Mouse (Mus musculus): Measurements from ENCODE around the gene Efna3.
A peak's percentile ranks its signal among the peaks of the same experiment; 100 is the strongest.

Gene Efna3

DNA sequence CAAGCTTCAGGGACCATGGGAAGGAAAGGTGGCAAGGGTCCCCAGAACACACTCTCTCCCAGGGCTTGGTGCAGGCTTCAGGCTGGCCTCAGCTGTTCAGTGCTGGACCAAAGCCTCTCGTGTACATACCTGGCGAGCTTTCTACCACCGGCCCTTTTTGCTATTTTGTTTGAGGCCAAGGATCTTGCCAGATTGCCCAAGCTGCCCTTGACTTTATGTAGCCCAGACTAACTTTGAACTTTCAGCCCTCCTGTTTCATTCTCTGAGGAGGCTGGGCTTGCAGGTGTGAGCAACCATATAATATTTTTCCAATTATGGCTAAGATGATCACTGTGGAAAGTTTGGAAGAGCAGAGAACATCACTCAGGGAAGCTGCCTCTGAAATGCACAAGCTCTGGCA is 38.5 kb downstream of the Efna3 start:
- DNase-seq (ENCODE audit: low spot score in 2 of 2) = no peak

DNA sequence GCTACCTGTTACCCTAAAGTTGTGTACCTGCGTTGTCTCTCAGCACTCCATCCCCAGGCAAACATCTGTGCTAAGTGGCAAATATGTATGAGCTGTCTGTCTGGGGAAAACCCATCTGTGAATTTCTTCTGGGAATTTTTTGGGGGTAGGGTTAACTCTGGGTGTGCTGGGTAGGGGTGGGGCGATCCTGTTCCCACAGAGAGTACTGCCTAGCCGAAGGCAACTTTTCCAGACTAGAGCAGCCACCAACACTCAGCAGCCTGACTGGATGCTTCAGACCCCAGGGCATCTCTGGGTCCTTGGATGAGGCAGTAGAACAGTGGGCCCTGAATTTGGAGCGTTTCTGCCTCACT is 40.5 kb downstream of the Efna3 start:
- no peak for DNase-seq (ENCODE audit: low spot score in 2 of 2)

DNA sequence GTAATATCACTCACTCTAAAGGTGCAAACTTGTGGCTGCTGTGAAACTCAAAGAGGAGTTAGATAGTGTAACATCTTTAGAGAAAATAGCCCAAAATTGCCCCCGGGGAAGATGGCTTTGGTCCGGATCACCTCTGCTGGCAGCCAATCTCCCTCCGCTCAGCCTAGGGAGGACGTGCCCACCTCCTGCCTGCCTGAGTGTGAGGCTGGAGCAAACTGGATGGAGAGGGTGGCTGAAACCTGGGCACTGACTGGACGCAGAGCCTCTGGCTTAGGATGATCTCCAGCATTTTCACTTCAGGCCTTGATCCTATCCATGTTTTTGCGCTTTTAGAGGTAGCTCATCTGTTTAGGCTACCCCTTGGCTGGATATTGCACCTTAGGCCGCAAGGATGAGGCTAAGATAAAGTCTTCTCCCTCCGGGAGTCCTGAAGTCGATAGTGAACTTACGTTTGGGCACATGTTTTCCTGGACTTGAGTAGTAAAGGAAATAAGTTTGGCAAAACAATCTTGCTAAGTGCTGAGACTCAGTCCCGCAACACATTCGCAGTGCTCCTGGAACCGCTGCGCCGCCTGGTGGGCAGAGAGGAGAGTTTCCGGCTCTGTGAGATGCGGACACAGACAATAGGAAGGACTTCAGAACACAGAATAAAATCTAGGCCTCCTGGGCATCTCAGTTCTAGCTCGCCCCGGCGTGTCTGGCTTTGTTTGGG is 41.0 kb downstream of the Efna3 start:
- peak; percentile 57 to 77 for DNase-seq (ENCODE audit: low spot score in 2 of 2)

GRCm38 (mm10) chr3:89280606-89281511 is 41.9 kb downstream of the Efna3 start, which contains the start of gene Efna1:
Gene Efna1, minus strand, starts transcription at chr3:89281142.
- DNase-seq (ENCODE audit: low spot score in 2 of 2) = no peak

DNA sequence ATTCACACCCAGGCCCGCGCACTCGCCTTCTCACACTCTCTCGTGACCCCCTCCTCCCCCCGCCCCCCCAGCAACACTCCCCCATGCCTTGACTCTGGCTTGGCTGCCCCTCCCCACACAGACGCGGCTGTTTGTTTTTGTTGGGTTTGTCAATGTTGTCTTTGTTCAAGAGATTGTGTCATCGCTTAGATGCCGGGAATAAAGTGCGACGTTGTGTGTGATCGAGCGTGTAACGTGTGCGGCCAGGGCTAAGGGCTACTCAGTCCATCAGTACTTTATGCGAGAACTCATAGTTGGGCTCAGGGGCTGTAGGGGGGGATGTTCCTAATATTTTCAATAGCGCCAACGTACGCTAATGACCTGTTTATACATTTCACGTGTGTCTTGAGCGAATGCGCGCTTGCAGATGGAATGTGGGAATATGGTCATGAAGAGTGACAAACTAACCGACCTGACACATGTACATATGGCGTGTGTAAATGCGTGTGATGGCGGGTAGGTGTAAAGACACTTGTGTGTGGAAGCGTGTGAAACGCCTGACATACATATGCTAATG is 42.6 kb downstream of the Efna3 start:
- no peak for DNase-seq (ENCODE audit: low spot score in 2 of 2)

DNA sequence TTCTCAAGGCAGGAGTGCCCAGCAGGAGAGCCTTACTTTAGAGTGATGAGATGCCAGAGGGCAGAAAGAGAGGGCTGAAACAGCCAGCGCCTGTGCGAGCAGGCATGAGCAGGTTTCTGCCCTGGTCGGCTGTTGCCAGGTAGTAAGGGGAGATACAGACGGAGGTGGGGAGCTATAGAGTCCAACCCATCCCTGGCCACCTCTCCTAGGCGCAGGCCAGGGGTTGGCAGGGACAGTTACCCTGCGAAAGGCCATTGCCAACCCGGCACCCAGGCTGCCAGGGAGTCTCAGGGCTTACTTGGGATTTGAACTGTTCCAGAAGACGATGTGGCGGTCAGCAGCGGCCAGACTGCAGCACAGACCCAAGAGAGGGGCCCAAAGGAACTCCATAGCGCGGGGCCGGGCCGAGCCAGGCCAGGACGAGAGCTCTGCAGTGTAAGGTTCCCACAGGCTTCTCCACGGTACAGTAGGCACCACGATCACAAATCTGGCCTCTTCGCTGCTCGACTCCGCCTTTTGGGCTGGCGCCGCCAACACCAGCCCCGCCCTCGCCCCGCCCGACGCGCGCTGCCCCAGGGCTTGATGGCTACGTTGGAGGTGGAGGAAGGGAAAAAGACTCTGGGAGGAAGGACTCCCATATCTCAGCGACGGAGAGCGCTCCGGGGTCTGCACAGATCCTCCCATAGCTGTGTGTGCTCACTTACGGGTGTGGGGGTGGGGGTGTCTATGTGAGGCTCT is 43.4 kb downstream of the Efna3 start:
- DNase-seq (ENCODE audit: low spot score in 2 of 2) = peak in 1 of 2 experiments; percentile 36

- no peak for DNase-seq (ENCODE audit: low spot score in 2 of 2)
These were observed 44.1 kb downstream of the Efna3 start for GRCm38 (mm10) chr3:89278643-89279042.

GRCm38 (mm10) chr3:89278107-89278506 is 44.7 kb downstream of the Efna3 start:
- no peak for DNase-seq (ENCODE audit: low spot score in 2 of 2)

GRCm38 (mm10) chr3:89277281-89278021 is 45.3 kb downstream of the Efna3 start:
- DNase-seq (ENCODE audit: low spot score in 2 of 2) = no peak

GRCm38 (mm10) chr3:89276061-89276460 is 46.7 kb downstream of the Efna3 start:
- DNase-seq (ENCODE audit: low spot score in 2 of 2) = no peak

DNA sequence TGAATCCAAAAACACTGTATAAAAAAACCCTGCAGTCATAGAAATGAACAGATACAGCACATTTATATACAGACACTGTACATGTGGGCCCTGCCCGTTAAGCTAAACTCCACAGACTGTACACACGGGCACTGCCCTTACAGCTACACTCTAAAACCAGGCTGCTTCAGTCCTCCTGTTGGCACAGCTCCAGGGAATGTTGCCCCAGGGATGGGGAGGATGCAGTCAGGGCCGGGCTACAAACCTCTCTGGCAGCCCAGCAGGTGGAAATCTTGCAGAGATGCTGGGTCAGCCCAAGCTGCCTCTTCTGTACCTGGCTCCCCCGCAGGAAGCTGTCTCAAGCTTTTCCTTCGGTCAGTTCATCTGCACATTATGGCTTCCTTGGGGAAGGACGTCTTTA is 51.0 kb downstream of the Efna3 start:
- DNase-seq (ENCODE audit: low spot score in 2 of 2) = no peak

- DNase-seq (ENCODE audit: low spot score in 2 of 2) = no peak
These were observed 51.9 kb downstream of the Efna3 start for GRCm38 (mm10) chr3:89270891-89271290.

GRCm38 (mm10) chr3:89270051-89270755 is 52.6 kb downstream of the Efna3 start, which contains the start of gene Slc50a1:
Gene Slc50a1, minus strand, starts transcription at chr3:89270570.
- DNase-seq (ENCODE audit: low spot score in 2 of 2) = peak; percentile 65 to 75

DNA sequence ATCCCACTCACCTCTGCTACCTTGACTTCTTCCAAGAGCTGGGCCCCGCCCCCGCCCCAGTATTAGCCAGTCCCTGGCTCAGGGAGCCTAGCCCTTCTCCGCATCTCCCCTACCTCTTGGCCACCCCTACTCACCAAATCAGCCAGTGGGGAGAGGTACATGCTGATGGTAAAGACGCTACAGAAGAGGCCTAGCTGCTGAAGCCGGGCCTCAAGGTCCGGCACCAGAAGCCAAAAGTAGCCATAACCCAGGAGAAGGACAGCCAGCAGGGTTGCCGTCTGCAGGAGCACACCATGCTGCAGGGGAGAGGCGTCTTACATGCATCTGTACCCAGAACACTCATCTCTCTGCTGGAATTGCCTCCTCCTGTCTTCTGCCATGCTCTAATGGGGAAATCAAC is 53.8 kb downstream of the Efna3 start:
- no peak for DNase-seq (ENCODE audit: low spot score in 2 of 2)

DNA sequence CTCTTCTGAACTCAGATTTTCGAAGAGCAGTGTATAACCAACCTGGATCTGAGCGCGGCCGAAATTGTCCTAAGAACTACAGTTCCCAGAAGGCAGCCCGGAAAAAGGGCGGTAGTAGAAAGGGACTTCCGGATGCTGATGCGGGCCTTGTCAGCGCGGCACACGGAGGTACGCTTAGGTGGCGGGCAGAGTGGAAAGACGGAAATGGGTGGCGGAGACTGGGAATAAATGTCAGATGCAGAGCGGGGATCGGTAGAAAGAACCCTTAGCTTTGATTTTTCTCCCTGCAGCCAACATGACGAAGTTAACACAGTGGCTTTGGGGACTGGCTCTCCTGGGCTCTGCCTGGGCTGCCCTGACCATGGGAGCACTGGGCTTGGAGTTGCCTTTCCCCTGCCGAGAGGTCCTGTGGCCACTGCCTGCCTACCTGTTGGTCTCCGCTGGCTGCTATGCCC is 56.3 kb downstream of the Efna3 start:
- DNase-seq (ENCODE audit: low spot score in 2 of 2) = peak; percentile 43 to 59
